Mouse (Mus musculus) kidney, adult 10 weeks (tissue): Measurements from ENCODE around the gene Lta. TPM values are rescaled to one million over a fixed set of nuclear protein-coding genes. Genes with fewer than 3 reads are reported as not detected.

Source experiments
- polyA plus RNA-seq: library from polyadenylated mRNA; stranded (reverse); fragments of 350-450 nt; fragmentation: Illumina TruSeq; extraction: RNeasy Lipid Tissue Mini Kit (QIAGEN cat#74804); gene quantifications from one replicate; pipeline ENCODE4 v1.2.3, GENCODE M21; 2014; ENCODE audit warnings: low read depth, low replicate concordance

The Lta gene
- polyA plus RNA-seq = not detected

GRCm38 (mm10) chr17:35204494-35205379, at the start of gene Lta:
Lta (minus strand) TSS chr17:35205351.

GRCm38 (mm10) chr17:35241305-35242014, 36.3 kb upstream of the Lta start, which contains the start of gene Ddx39b:
Ddx39b (plus strand) TSS chr17:35241746.

DNA sequence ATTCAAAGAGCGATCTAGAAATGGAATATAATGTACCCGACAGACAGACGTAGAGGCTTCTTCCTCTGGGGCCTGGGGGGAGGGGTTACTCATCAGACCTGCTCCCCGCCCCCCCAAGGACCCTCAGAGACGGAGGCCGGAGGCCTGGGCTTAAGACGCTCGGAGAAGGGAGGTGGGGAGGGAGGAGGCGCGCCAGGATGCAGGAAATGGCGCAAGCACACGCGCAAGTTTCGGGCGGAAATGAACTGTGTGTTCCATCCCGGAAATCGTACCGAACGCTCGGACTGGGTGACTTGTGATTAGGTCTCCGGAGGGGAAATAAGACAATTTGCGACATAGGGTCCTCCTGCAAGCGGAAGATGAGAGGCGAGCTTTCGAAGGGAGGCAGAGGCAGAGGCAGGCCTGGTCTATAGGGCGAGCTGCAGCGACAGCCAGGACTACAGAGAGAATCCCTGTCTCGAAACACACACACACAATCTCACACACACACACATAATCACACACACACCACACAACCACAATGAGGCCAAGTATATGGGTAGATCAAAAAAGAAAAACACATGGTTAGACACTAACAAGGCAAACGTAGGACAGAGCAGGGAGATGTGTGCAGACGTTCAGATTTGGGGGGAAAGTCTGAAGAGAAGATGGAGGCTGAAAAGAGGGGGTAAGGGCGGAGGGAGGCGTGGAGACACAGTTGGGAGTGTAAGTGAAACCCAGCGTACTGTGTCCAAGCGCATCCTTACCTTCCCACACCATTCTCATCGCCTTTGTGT, 30.7 kb upstream of the Lta start, which contains the start of gene Nfkbil1:
Nfkbil1 (minus strand) TSS at position 179 of the 776 bp plus-strand sequence.

GRCm38 (mm10) chr17:35233114-35233980, 28.2 kb upstream of the Lta start, which contains the start of gene Atp6v1g2:
Atp6v1g2 (plus strand) TSS chr17:35233660.

DNA sequence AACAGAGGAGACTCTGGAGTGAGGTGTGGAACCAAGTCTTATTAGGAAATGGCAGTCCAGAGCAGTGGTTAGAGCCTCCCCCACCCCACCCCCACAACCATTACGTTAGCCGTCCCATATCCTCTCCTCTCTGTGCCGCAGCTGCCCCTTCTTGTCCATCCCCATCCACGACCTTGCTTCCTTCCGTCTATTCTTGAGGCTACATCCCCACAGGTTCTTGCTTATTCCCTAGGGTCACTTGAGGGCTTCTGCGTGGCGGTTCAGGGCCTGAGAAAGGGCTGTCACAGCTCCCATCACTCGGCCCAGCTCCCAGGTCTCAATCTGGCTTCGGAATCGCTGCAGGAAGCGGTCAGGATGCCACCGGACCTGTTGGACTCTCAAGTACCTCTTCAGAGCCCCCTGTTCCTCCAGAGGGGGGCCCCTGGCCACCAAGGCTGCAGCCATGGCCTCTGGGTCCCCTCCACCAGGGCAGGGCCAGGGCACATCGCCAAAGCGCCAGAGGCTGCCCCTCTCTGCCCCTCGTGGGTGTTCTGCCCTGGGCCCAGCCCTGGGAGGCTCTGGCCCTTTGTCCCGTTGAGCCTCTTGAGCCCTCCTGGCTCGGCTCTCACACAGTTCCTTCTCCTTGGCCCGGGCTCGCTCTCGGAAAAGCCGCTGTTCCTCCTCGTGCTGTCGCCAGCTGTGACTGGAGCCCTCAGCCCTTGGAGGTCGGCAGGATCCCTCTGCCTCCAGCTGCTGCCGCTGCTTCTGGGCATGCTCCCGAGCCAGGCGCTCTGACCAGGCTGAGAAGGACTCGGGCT, 15.2 kb upstream of the Lta start, which contains the start of gene Gm16181:
Gm16181 (plus strand) TSS at position 679 of the 797 bp plus-strand sequence.

GRCm38 (mm10) chr17:35201787-35202186, 3.4 kb downstream of the Lta start, which contains the start of gene Tnf:
Tnf (minus strand) TSS chr17:35202007.

GRCm38 (mm10) chr17:35193881-35194843, 11.0 kb downstream of the Lta start, which contains the start of gene Ltb:
Ltb (plus strand) TSS chr17:35194439.

GRCm38 (mm10) chr17:35187959-35188610, 17.1 kb downstream of the Lta start, which contains the start of gene Lst1:
Lst1 (minus strand) TSS chr17:35188439.

DNA sequence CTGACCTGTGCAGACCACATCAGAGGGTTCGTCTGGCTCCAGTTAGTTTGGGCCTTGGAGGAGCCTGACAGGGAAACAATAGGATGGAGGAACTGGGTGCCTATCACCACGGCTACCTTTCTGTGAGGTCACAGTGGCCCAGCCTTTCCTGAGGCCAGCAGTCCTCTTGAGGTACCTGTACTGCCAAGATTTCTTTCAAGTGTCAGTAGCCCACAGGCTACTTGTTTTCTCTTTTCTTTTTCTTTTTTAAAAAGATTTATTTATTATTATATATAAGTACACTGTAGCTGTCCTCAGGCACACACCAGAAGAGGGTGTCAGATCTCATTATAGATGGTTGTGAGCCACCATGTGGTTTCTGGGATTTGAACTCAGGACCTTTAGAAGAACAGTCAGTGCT, 29.2 kb downstream of the Lta start, which contains the start of gene Aif1:
Aif1 (minus strand) TSS at position 101 of the 400 bp plus-strand sequence.

GRCm38 (mm10) chr17:35164568-35165450, 40.3 kb downstream of the Lta start, which contains the start of gene Prrc2a:
Prrc2a (minus strand) TSS chr17:35164897.

Other genes starting within 250 kb of the Lta start
- gene Hspa1b, start 246.1 kb downstream of the Lta start, polyA plus RNA-seq = 17.9 TPM
- not detected for gene Gm20481, start 235.4 kb downstream of the Lta start, polyA plus RNA-seq
- 8.4 TPM for gene Hspa1a, start 233.2 kb downstream of the Lta start, polyA plus RNA-seq
- gene Hspa1l, start 232.6 kb downstream of the Lta start, polyA plus RNA-seq = not detected
- 12.6 TPM for gene Lsm2, start 223.5 kb downstream of the Lta start, polyA plus RNA-seq
- 5.7 TPM for gene Vars, start 204.4 kb downstream of the Lta start, polyA plus RNA-seq
- not detected for gene Vwa7, start 188.8 kb downstream of the Lta start, polyA plus RNA-seq
- gene Sapcd1, start 177.3 kb downstream of the Lta start, polyA plus RNA-seq = not detected
- 1.1 TPM for gene Msh5, start 158.6 kb downstream of the Lta start, polyA plus RNA-seq
- gene Clic1, start 155.4 kb downstream of the Lta start, polyA plus RNA-seq = 25.4 TPM
- 0.97 TPM for gene Ddah2, start 146.3 kb downstream of the Lta start, polyA plus RNA-seq
- gene Ly6g6c, start 140.0 kb downstream of the Lta start, polyA plus RNA-seq = not detected
- 1.1 TPM for gene Mpig6b, start 139.2 kb downstream of the Lta start, polyA plus RNA-seq
- not detected for gene Ly6g6e, start 128.4 kb downstream of the Lta start, polyA plus RNA-seq
- not detected for gene Ly6g6d, start 127.3 kb downstream of the Lta start, polyA plus RNA-seq
- not detected for gene Ly6g6f, start 119.7 kb downstream of the Lta start, polyA plus RNA-seq
- 7.6 TPM for gene Abhd16a, start 116.1 kb downstream of the Lta start, polyA plus RNA-seq
- not detected for gene Ly6g5c, start 97.1 kb downstream of the Lta start, polyA plus RNA-seq
- gene Ly6g5b, start 89.9 kb downstream of the Lta start, polyA plus RNA-seq = not detected
- gene Gpank1, start 83.9 kb downstream of the Lta start, polyA plus RNA-seq = 0.85 TPM
- gene Csnk2b, start 83.3 kb downstream of the Lta start, polyA plus RNA-seq = 187 TPM
- 0.53 TPM for gene D17H6S53E, start 79.0 kb downstream of the Lta start, polyA plus RNA-seq
- 4.8 TPM for gene Apom, start 73.3 kb downstream of the Lta start, polyA plus RNA-seq
- 3.9 TPM for gene Bag6, start 70.2 kb downstream of the Lta start, polyA plus RNA-seq
- gene Prrc2a, start 40.5 kb downstream of the Lta start, polyA plus RNA-seq = 2.1 TPM
- 2.3 TPM for gene Aif1, start 29.3 kb downstream of the Lta start, polyA plus RNA-seq
- gene Lst1, start 16.9 kb downstream of the Lta start, polyA plus RNA-seq = not detected
- not detected for gene Ltb, start 10.9 kb downstream of the Lta start, polyA plus RNA-seq
- gene Tnf, start 3.3 kb downstream of the Lta start, polyA plus RNA-seq = not detected
- gene Gm16181, start 15.5 kb upstream of the Lta start, polyA plus RNA-seq = not detected
- gene Atp6v1g2, start 28.3 kb upstream of the Lta start, polyA plus RNA-seq = 5.2 TPM
- not detected for gene Nfkbil1, start 30.4 kb upstream of the Lta start, polyA plus RNA-seq
- gene Ddx39b, start 36.4 kb upstream of the Lta start, polyA plus RNA-seq = 4.9 TPM
- 26.4 TPM for gene H2-D1, start 57.4 kb upstream of the Lta start, polyA plus RNA-seq
- 0.28 TPM for gene H2-Q1, start 115.1 kb upstream of the Lta start, polyA plus RNA-seq
- gene H2-Q2, start 136.9 kb upstream of the Lta start, polyA plus RNA-seq = 4.2 TPM
- 13.7 TPM for gene H2-Q4, start 174.3 kb upstream of the Lta start, polyA plus RNA-seq
- 21.9 TPM for gene H2-Q6, start 219.5 kb upstream of the Lta start, polyA plus RNA-seq
- 4.7 TPM for gene H2-Q7, start 233.8 kb upstream of the Lta start, polyA plus RNA-seq